Mouse (Mus musculus): ENCODE results near the gene Utrn. TPM values are rescaled to one million over a fixed set of nuclear protein-coding genes. Genes with fewer than 3 reads are reported as not detected.
A peak's percentile ranks its signal among the peaks of the same experiment; 100 is the strongest.

Utrn gene
- total RNA-seq, 2 experiments from 2014 or later: 67.1 to 69.4 TPM

- intact Hi-C loops (cut with DNase I): no loop called here
Measured at GRCm38 (mm10) chr10:12810816-12811215, 58.3 kb downstream of the Utrn start.

GRCm38 (mm10) chr10:12809702-12810101 is 59.5 kb downstream of the Utrn start:
- intact Hi-C loops (cut with DNase I): no loop called here
- DNase-seq (ENCODE audit: low spot score): no peak

More at GRCm38 (mm10) chr10:12810816-12811215, 58.3 kb downstream of the Utrn start:
- DNase-seq (ENCODE audit: low spot score): no peak

- intact Hi-C loops (cut with DNase I): no loop called here
- DNase-seq (ENCODE audit: low spot score): no peak
Measured at GRCm38 (mm10) chr10:12808467-12808866, 60.7 kb downstream of the Utrn start.

- intact Hi-C loops (cut with DNase I): no loop called here
- no peak for DNase-seq (ENCODE audit: low spot score)
Measured at GRCm38 (mm10) chr10:12807706-12808105, 61.5 kb downstream of the Utrn start.

GRCm38 (mm10) chr10:12805826-12806225 is 63.3 kb downstream of the Utrn start:
- no peak for DNase-seq (ENCODE audit: low spot score)
- intact Hi-C loops (cut with DNase I): no loop called here

- no peak for DNase-seq (ENCODE audit: low spot score)
- intact Hi-C loops (cut with DNase I): no loop called here
Measured at GRCm38 (mm10) chr10:12803939-12804338, 65.2 kb downstream of the Utrn start.

- intact Hi-C loops (cut with DNase I): loop anchor here (5.0 kb wide), 1 partner anchor 123 kb away; no protein-coding TSS in a partner anchor
Measured at GRCm38 (mm10) chr10:12799416-12799815, 69.7 kb downstream of the Utrn start.

GRCm38 (mm10) chr10:12798248-12798647 is 70.9 kb downstream of the Utrn start:
- intact Hi-C loops (cut with DNase I): loop anchor here (5.0 kb wide), 1 partner anchor 124 kb away; no protein-coding TSS in a partner anchor
- no peak for DNase-seq (ENCODE audit: low spot score)

More at GRCm38 (mm10) chr10:12799416-12799815, 69.7 kb downstream of the Utrn start:
- no peak for DNase-seq (ENCODE audit: low spot score)

- intact Hi-C loops (cut with DNase I): loop anchor here (5.0 kb wide), 1 partner anchor 126 kb away; no protein-coding TSS in a partner anchor
Measured at GRCm38 (mm10) chr10:12796510-12796840, 72.7 kb downstream of the Utrn start.

GRCm38 (mm10) chr10:12795796-12796509 is 73.2 kb downstream of the Utrn start:
- intact Hi-C loops (cut with DNase I): loop anchor here (5.0 kb wide), 1 partner anchor 126 kb away; no protein-coding TSS in a partner anchor
- DNase-seq (ENCODE audit: low spot score): no peak

More at GRCm38 (mm10) chr10:12796510-12796840, 72.7 kb downstream of the Utrn start:
- no peak for DNase-seq (ENCODE audit: low spot score)

- intact Hi-C loops (cut with DNase I): no loop called here
- no peak for DNase-seq (ENCODE audit: low spot score)
Measured at GRCm38 (mm10) chr10:12792049-12792448, 77.1 kb downstream of the Utrn start.

GRCm38 (mm10) chr10:12790881-12791280 is 78.3 kb downstream of the Utrn start:
- intact Hi-C loops (cut with DNase I): no loop called here
- DNase-seq (ENCODE audit: low spot score): no peak

GRCm38 (mm10) chr10:12788529-12788928 is 80.6 kb downstream of the Utrn start:
- no peak for DNase-seq (ENCODE audit: low spot score)
- intact Hi-C loops (cut with DNase I): no loop called here

GRCm38 (mm10) chr10:12787965-12788364 is 81.2 kb downstream of the Utrn start:
- DNase-seq (ENCODE audit: low spot score): no peak
- intact Hi-C loops (cut with DNase I): no loop called here

GRCm38 (mm10) chr10:12785299-12785698 is 83.9 kb downstream of the Utrn start:
- intact Hi-C loops (cut with DNase I): no loop called here
- DNase-seq (ENCODE audit: low spot score): no peak

GRCm38 (mm10) chr10:12781381-12781907 is 87.7 kb downstream of the Utrn start:
- DNase-seq (ENCODE audit: low spot score): no peak
- intact Hi-C loops (cut with DNase I): loop anchor here (5.0 kb wide), 1 partner anchor 86 kb away; the partner anchor contains the start of gene Utrn

- intact Hi-C loops (cut with DNase I): no loop called here
- DNase-seq (ENCODE audit: low spot score): no peak
Measured at GRCm38 (mm10) chr10:12773178-12773577, 96.0 kb downstream of the Utrn start.

GRCm38 (mm10) chr10:12771511-12771910 is 97.7 kb downstream of the Utrn start:
- no peak for DNase-seq (ENCODE audit: low spot score)
- intact Hi-C loops (cut with DNase I): no loop called here

- intact Hi-C loops (cut with DNase I): no loop called here
Measured at GRCm38 (mm10) chr10:12762668-12763067, 106.5 kb downstream of the Utrn start.

GRCm38 (mm10) chr10:12758702-12758988 is 110.5 kb downstream of the Utrn start:
- DNase-seq (ENCODE audit: low spot score): no peak
- intact Hi-C loops (cut with DNase I): no loop called here

More at GRCm38 (mm10) chr10:12762668-12763067, 106.5 kb downstream of the Utrn start:
- no peak for DNase-seq (ENCODE audit: low spot score)

GRCm38 (mm10) chr10:12757943-12758701 is 111.0 kb downstream of the Utrn start:
- intact Hi-C loops (cut with DNase I): no loop called here
- DNase-seq (ENCODE audit: low spot score): peak; percentile 55

Measured in heart, postnatal 25 days (tissue).